Mouse (Mus musculus) layer of hippocampus, postnatal 25 days (tissue): ENCODE results near the gene Capn8. TPM values are rescaled to one million over a fixed set of nuclear protein-coding genes. Genes with fewer than 3 reads are reported as not detected.

Experiments used
- DNase-seq, 2 experiments: peaks; one replicate each; pipeline ENCODE4 v3.0.0; 2022; ENCODE audit warnings: mixed read lengths in 2 of 2, low spot score in 1 of 2; ENCODE audit errors: extremely low spot score in 1 of 2
- total RNA-seq, 2 experiments: library from RNA; stranded (reverse); gene quantifications; 2 replicates each; pipeline ENCODE4 v1.2.3; 2021

The Capn8 gene
- total RNA-seq, 2 experiments from 2014 or later = not detected

GRCm38 (mm10) chr1:182543906-182544305, 20.9 kb upstream of the Capn8 start:
- no peak for DNase-seq

DNA sequence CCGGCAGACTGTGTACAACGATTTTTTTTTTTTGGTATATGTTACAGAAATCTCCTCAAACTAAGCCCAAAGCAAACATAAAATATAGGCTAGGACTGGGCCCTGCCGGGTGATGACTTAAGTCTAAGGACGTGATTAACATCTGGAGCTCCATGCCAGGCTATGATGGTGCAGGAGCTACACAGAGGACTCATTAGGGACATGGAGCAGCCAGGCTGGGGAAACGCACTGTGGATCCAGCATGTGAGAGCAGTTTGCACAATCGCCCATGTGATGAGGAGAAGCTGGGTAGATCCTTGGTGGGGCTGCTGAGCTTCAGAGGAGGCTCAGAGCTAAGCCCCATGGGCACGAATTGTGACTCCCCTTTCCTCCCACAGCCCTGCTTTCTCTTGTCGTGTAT, 14.0 kb upstream of the Capn8 start:
- DNase-seq = no peak

DNA sequence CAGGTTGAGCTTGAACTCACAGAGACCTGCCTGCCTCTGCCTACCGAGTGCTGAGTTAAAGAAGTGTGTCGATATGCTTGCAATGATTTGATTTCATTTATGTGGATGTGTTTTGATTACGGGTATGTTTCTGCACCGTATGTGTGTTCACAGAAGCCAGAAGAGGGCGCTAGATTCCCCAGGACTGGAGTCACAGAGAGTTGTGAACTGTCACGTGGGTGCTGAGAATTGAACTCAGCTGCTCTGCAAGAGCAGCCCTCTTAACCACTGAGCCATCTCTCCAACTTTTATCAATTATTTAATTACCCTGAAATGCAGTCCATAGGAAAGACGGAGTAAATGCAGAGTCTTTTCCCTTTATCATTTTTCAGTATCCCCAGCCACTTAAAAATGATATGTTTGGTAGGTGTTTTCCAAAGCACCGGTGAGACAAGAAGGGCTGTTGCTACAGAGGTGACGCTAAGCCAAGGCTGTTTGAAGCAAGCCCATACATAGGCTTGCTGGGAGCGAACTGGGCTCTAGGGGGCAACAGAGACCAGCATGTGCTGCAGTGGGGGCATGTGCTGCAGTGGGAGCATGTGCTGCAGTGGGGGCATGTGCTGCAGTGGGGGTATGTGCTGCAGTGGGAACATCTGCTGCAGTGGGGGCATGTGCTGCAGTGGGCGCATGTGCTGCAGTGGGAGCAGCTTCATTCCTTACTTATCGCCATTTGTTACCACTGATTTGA, 11.0 kb upstream of the Capn8 start:
- peak; percentile 35 to 71 for DNase-seq

DNA sequence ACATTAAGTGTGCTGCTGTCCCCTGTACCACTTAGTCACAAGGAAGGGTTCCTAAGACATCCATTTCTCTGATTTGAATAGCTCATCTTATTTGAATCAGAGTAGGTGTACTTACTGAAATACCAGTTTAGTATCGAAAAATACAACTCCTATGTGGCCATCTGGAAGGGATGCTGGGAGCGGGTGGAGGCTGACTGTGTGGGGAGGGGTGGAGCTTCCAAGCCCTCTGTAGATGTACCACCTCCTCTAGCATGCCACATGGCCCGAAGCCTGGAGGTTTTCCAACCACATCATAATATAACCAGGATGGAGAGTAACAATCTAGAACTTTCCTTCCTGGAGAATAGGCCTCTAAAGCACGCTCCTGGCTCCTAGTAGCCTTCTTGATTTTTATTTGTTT, 6.5 kb upstream of the Capn8 start:
- no peak for DNase-seq

DNA sequence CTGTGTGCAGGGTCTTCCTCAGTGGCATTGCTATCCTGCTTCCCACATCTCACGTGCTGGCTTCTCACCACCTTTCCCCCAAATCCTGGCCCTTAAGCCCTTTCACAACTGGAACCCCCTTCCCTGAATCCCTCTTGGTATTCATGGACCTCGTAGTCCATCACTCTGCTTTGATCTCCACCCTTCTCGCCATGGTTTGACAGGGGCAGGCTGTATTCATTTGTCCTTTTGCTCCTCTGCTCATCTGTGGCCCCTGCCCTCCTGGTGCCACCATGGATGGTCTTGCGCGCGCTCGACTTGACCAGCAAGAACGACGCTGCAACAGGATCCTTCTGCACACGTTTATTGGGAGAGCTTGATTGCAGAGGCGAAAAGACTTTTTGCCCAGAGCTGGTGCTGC, 5.3 kb upstream of the Capn8 start:
- no peak for DNase-seq

DNA sequence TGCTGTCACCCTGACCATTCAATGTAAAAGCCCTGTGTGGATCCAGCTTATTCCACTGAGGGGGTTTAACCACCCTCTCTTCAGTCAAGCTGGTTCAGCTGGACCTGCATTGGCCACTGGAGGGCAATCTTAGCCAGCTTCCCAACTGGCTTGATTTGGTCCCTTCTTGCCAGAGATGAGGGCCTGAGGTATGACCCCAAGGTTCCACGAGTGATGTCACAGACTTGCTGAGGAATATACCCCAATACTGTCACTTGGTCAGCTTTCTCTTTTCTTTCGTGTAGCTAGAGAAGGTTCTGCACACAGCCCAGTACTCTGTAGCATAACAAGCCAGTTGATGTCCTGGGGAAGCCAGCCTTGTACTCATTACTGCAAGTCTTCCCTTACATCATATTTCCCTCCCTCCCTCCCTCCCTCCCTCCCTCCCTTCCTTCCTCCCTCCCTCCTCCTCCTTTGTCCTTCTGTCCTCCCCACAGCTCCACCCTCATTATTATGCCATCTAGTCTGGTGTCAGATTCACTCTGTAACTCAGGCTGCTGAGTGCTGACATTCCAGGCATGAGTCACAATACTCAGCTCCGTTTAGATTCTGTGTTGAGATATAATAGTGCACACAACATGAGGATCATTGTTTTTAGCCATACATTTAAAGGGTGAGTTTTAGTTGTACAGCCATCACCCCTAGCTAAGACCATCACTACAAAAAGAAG, 4.3 kb upstream of the Capn8 start:
- DNase-seq = peak; percentile 35 to 51

- DNase-seq = no peak
Measured at GRCm38 (mm10) chr1:182561945-182562514, 2.8 kb upstream of the Capn8 start.

GRCm38 (mm10) chr1:182562576-182563370, 2.0 kb upstream of the Capn8 start:
- no peak for DNase-seq

GRCm38 (mm10) chr1:182565351-182565835, 586 bp downstream of the Capn8 start:
- DNase-seq = no peak

DNA sequence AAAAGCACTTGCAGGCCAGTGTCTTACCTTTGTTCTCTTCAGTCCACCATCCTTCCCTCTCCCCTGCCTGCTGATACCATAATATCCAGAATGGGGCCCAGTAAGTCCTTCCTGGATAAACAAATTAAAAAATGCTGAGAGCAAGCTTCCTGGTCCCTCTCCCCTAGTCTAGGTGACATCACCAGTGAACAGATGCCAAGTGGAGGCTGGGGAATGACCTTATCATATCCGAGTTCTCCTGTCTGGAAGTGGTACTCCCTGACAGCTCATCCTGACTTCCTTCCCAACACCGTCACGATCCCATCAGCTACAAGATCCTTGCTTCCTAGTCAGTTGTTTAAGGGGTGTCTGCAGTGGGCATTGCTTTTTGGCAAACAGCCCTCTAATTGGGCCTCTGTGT, 6.3 kb downstream of the Capn8 start:
- no peak for DNase-seq

DNA sequence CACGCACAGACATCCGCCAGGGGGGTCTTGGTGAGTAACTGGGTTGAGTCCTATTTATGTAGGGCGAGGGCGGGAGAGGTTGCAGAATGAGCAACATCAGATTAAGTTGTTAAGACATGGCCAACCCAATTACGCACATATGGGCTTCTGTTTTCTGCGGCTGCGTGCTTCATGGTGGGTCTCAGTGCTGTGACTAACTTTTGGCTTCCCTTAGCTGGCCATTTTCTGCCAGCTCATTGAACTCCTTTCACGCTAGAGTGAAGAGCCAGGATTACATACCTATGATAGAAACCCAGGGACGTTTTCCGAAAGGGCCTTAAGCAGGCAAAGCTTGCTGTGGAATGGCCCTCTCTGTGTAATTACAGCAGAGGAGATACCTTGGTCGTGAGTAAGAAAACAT, 7.2 kb downstream of the Capn8 start:
- DNase-seq = no peak

- no peak for DNase-seq
Measured at GRCm38 (mm10) chr1:182573856-182574665, 9.3 kb downstream of the Capn8 start.

- DNase-seq = no peak
Measured at GRCm38 (mm10) chr1:182574666-182575049, 9.9 kb downstream of the Capn8 start.

DNA sequence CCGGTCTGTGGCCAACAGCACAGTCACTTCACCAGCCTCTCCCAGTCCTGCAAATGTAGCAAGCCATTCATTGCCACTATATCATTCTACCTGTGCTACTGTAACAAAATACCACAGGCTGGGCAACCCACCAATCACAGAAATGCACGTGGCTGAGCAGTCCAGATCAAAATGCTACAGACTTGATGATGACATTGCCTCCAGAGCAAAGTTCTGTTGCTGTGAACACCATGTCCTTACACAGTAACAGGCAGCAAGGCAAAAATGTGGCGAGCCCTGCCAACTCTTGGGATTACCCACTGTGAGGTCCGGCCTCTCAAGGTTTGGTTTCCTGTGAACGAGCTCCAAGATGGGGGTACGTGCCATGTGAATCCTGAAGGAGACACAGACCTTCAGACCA, 19.4 kb downstream of the Capn8 start:
- no peak for DNase-seq

DNA sequence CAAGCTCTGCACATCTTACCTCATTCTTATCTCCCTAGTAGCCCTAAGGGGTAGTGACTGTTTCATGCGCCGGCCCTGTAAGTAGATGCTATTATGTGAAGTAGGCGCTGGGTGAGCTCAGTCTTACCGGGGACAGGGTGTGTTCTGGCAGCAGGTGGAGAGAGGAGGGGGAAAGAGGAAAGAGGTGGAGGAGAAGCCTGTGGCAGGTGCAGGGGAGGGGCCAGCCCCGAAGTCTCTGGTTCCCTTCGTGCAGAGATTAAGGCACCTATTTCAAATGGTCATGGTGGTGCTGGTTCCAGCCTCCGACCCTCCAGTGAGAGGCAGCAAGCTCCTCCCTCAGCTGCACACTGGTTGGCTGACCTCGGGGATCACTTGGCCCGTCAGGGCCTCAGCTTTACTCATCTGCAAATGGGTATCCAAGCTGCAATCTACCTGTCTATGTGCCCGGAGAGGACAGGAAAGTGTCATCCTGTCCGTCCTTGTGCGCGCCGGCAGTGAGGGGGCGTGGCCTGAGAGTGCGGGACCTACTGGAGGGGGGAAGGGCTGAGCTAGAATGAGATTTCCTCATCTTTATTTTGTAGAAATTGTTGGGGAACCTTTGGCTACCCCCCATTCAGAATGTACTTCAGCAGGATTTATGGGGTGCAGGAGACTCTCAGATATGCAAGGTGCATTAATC, 20.5 kb downstream of the Capn8 start:
- DNase-seq = no peak

DNA sequence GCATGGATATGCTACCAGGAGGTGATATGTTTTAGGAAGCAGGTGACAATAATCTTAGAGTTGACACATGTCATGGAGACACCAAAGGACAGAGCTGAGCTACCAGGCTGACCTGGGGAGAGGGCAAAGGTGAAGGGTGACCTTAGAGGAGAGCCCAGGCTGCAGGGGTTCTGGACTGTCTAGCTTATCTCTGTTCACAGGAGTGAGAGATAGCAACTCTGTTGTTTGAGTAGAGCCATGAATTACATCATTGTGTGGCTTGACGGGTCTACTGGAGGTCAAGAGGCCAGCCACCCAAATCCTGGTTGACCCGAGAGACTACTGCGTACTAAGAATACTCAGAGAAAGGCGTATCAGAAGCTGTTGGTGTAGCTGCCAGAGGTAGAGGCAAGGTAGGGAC, 22.9 kb downstream of the Capn8 start:
- no peak for DNase-seq

- DNase-seq = no peak
Measured at GRCm38 (mm10) chr1:182591491-182591890, 26.7 kb downstream of the Capn8 start.

DNA sequence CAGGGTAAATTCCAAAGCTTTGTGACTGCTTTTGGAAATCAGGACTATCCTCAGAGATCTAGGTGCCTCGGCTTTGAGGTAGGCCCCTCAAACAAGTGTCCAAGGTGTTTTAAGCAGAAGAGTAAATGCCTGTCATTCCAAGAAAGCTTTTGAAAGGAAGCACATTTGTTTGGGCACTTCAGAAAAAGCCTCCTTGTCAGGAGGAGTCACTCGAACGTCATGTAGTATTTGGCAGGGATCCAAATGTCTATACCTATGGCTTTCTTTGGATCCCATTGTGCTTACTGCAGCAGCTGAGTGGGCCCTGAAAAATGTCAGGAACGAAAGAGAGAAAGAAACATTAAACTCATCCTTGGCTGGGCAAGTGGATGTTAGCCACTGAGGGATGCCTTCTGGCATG, 27.6 kb downstream of the Capn8 start:
- no peak for DNase-seq

- no peak for DNase-seq
Measured at GRCm38 (mm10) chr1:182605330-182606150, 40.7 kb downstream of the Capn8 start.
